Mouse (Mus musculus) embryonic facial prominence, embryonic 15.5 days (tissue): Measurements from ENCODE around the gene Tmed9. TPM values are rescaled to one million over a fixed set of nuclear protein-coding genes. Genes with fewer than 3 reads are reported as not detected.

Source experiments
- ATAC-seq: fragments of 200-750 bp; cut with Nextera tagmentation; 2 replicates; pipeline ENCODE4 v1.8.0; 2017; ENCODE audit warnings: low read depth, moderate TSS enrichment; ENCODE audit not compliant: insufficient number of reproducible peaks, low FRiP score, low TSS enrichment
- H3K27ac ChIP-seq: fragments of 300-500 bp; sonication (generic); replicated peaks from 2 replicates; pipeline ENCODE4 v1.5.1; 2015; ENCODE audit warnings: mild to moderate bottlenecking, inconsistent platforms
- H3K27me3 ChIP-seq: fragments of 300-500 bp; sonication (generic); 2 replicates; pipeline ENCODE4 v1.6.1; 2015; ENCODE audit warnings: inconsistent platforms
- H3K36me3 ChIP-seq: fragments of 300-500 bp; sonication (generic); 2 replicates; pipeline ENCODE4 v1.6.1; 2015; ENCODE audit warnings: mild to moderate bottlenecking, inconsistent platforms
- H3K4me1 ChIP-seq: fragments of 300-500 bp; sonication (generic); 2 replicates; pipeline ENCODE4 v1.6.1; 2015; ENCODE audit warnings: inconsistent platforms
- H3K4me2 ChIP-seq: fragments of 300-500 bp; sonication (generic); replicated peaks from 2 replicates; pipeline ENCODE4 v1.6.1; 2015; ENCODE audit warnings: mild to moderate bottlenecking, inconsistent platforms
- H3K4me3 ChIP-seq: fragments of 300-500 bp; sonication (generic); replicated peaks from 2 replicates; pipeline ENCODE4 v1.5.1; 2015; ENCODE audit warnings: mild to moderate bottlenecking, inconsistent platforms
- H3K9ac ChIP-seq: fragments of 300-500 bp; sonication (generic); 2 replicates; pipeline ENCODE4 v1.6.1; 2015; ENCODE audit warnings: inconsistent platforms
- H3K9me3 ChIP-seq: fragments of 300-500 bp; sonication (generic); replicated peaks from 2 replicates; pipeline ENCODE4 v1.6.1; 2016; ENCODE audit warnings: inconsistent platforms
- WGBS: fragments of 180-500 bp; shearing (Covaris S2); methylation state at CpG from one replicate; pipeline ENCODE4 v1.1.7; 2015; 5-methylcytosine and 5-hydroxymethylcytosine counted together
- polyA plus RNA-seq: library from polyadenylated mRNA; unstranded; fragments of >200 nt; fragmentation: Nextera tagmentation; extraction: Ambion mirVana; gene quantifications from 2 replicates; pipeline ENCODE4 v1.2.1, GENCODE M21; 2015

The Tmed9 gene
- 163 and 178 TPM in 2 replicates for polyA plus RNA-seq

DNA sequence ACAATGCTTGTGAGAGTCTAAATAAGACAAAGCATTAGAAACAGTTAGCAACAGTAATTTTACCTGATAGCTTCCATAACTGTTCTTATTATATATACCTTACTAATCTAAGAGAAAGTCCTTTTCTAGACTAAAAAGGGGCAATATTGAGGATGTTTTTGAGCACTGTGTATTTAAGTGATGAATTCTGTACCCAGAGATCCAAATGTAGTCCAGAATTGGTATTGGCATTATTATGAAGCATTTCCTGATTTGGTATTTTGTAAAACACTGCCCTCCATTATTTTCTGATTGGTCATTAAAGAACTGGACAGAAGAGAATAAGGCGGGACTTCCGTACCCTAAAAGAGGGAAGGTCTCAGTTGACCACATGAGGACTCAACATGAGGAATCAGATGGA is at the start of gene Tmed9:
Gene Tmed9, plus strand, starts transcription at position 301 of the 400 bp plus-strand sequence.
- no peaks in the 10 kb centered on the region for H3K9me3 ChIP-seq
- ATAC-seq: no peak
- H3K36me3 ChIP-seq: no peaks in the 10 kb centered on the region
- no peak within 1 kb of the TSS for H3K4me2 ChIP-seq
- H3K27me3 ChIP-seq: no peaks in the 10 kb centered on the region
- H3K4me1 ChIP-seq: peaks cover 18% of the 10 kb centered on the region
- WGBS: 95% methylated on average over 2 of the region's 2 CpGs
- no peak within 1 kb of the TSS for H3K4me3 ChIP-seq
- no peak within 1 kb of the TSS for H3K27ac ChIP-seq
- no peak within 1 kb of the TSS for H3K9ac ChIP-seq

GRCm38 (mm10) chr13:55523951-55524600 is 49.5 kb upstream of the Tmed9 start:
- ATAC-seq: no peak
- Histone ChIP-seq H3K9me3 (0 out of 2 replicates have a peak, but pooled peaks cover 2% of the 10 kb centered on the region), H3K36me3 (peaks cover under 1% of the 10 kb centered on the region; the same call in 1 of the 2 replicates)

GRCm38 (mm10) chr13:55525733-55526553 is 47.6 kb upstream of the Tmed9 start:
- Histone ChIP-seq H3K27ac (no peak overlapping the region), H3K9me3 (no peaks in the 10 kb centered on the region), H3K9ac (no peak overlapping the region), H3K36me3 (peaks cover 20% of the 10 kb centered on the region), H3K27me3 (no peaks in the 10 kb centered on the region), H3K4me3 (no peak overlapping the region), H3K4me1 (no peaks in the 10 kb centered on the region), H3K4me2 (no peak overlapping the region)
- 79% methylated on average over 16 of the region's 16 CpGs for WGBS
- no peak for ATAC-seq

More at GRCm38 (mm10) chr13:55523951-55524600, 49.5 kb upstream of the Tmed9 start:
- no peak overlapping the region for H3K27ac ChIP-seq
- WGBS: 86% methylated on average over 23 of the region's 23 CpGs
- no peak overlapping the region for H3K9ac ChIP-seq
- no peak overlapping the region for H3K4me2 ChIP-seq
- H3K4me1 ChIP-seq: no peaks in the 10 kb centered on the region
- H3K4me3 ChIP-seq: no peak overlapping the region
- H3K27me3 ChIP-seq: no peaks in the 10 kb centered on the region

DNA sequence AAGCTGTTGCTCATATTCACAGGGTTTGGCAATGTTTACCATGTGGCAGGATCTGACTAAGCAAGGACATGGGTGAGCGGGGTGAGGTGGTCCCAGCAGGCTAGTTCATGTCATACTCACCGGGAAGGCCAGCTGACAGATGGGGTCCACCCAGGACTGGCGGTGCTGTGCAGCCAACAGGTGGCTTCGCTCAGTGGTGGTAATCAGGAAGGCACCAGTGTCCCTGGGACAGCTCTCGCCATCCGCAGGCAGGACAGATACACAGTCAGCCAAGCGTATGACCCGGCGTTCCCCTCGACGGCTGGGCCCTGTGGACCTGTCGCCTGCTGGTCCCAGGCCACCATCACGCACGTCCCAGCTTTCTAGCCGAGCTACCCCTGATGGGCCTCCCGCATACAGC is 46.3 kb upstream of the Tmed9 start:
- H3K36me3 ChIP-seq: peaks cover 32% of the 10 kb centered on the region
- no peak for ATAC-seq
- no peak overlapping the region for H3K4me2 ChIP-seq
- H3K27ac ChIP-seq: no peak overlapping the region
- H3K9me3 ChIP-seq: no peaks in the 10 kb centered on the region
- no peak overlapping the region for H3K4me3 ChIP-seq
- H3K27me3 ChIP-seq: no peaks in the 10 kb centered on the region
- H3K4me1 ChIP-seq: no peaks in the 10 kb centered on the region
- WGBS: 94% methylated on average over 16 of the region's 16 CpGs
- H3K9ac ChIP-seq: no peak overlapping the region

GRCm38 (mm10) chr13:55527834-55528772 is 45.4 kb upstream of the Tmed9 start:
- Histone ChIP-seq H3K4me3 (no peak overlapping the region), H3K27me3 (no peaks in the 10 kb centered on the region), H3K4me1 (no peaks in the 10 kb centered on the region), H3K4me2 (no peak overlapping the region), H3K9me3 (no peaks in the 10 kb centered on the region), H3K36me3 (peaks cover 35% of the 10 kb centered on the region), H3K9ac (no peak overlapping the region), H3K27ac (no peak overlapping the region)
- ATAC-seq: no peak
- WGBS: 76% methylated on average over 18 of the region's 18 CpGs

- no peak for ATAC-seq
- H3K4me2 ChIP-seq: no peak within 1 kb of the TSS
- no peaks in the 10 kb centered on the region for H3K4me1 ChIP-seq
- peaks cover 47% of the 10 kb centered on the region for H3K36me3 ChIP-seq
- WGBS: 64% methylated on average over 8 of the region's 8 CpGs
- H3K9me3 ChIP-seq: no peaks in the 10 kb centered on the region
- no peak within 1 kb of the TSS for H3K9ac ChIP-seq
- H3K27ac ChIP-seq: no peak within 1 kb of the TSS
- no peak within 1 kb of the TSS for H3K4me3 ChIP-seq
- H3K27me3 ChIP-seq: no peaks in the 10 kb centered on the region
Observed at GRCm38 (mm10) chr13:55529198-55529915, 44.2 kb upstream of the Tmed9 start, which contains the start of gene Dok3. Gene Dok3, minus strand, starts transcription at chr13:55529296.

DNA sequence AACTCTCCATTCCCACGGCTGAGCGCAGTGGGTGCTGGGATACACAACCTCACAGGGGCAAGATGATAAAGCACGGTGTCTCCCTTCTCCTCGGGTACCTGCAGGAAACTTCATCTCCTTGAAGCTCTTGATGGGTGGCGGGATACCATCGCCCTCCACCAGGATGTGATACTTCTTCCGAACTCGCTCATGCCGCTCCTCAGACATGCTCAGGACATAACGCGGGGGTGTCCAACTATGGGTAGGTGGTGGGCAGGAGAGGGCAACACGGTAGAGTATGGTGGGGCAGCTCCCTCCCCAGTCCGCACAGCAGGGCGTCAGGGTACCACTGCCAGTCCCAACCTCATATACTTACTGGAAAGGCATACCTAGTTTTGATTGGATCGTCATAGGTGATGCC is 38.3 kb upstream of the Tmed9 start:
- peak overlapping the region; percentile 89 for H3K4me3 ChIP-seq
- H3K4me1 ChIP-seq: peaks cover 17% of the 10 kb centered on the region
- H3K9me3 ChIP-seq: no peaks in the 10 kb centered on the region
- H3K4me2 ChIP-seq: peak overlapping the region; percentile 91
- H3K9ac ChIP-seq: no peak overlapping the region
- H3K27ac ChIP-seq: no peak overlapping the region
- no peak for ATAC-seq
- H3K27me3 ChIP-seq: no peaks in the 10 kb centered on the region
- WGBS: 92% methylated on average over 15 of the region's 15 CpGs
- H3K36me3 ChIP-seq: peaks cover 72% of the 10 kb centered on the region

GRCm38 (mm10) chr13:55535796-55536193 is 37.7 kb upstream of the Tmed9 start:
- ATAC-seq: no peak
- Histone ChIP-seq H3K9me3 (no peaks in the 10 kb centered on the region), H3K27me3 (no peaks in the 10 kb centered on the region), H3K9ac (peak overlapping the region; percentile 92), H3K36me3 (peaks cover 72% of the 10 kb centered on the region), H3K27ac (0 out of 2 replicates have a peak overlapping the region, but pooled peaks have one; percentile 45), H3K4me3 (peak overlapping the region; percentile 89), H3K4me1 (peaks cover 17% of the 10 kb centered on the region), H3K4me2 (peak overlapping the region; percentile 91)
- 16% methylated on average over 17 of the region's 17 CpGs for WGBS

DNA sequence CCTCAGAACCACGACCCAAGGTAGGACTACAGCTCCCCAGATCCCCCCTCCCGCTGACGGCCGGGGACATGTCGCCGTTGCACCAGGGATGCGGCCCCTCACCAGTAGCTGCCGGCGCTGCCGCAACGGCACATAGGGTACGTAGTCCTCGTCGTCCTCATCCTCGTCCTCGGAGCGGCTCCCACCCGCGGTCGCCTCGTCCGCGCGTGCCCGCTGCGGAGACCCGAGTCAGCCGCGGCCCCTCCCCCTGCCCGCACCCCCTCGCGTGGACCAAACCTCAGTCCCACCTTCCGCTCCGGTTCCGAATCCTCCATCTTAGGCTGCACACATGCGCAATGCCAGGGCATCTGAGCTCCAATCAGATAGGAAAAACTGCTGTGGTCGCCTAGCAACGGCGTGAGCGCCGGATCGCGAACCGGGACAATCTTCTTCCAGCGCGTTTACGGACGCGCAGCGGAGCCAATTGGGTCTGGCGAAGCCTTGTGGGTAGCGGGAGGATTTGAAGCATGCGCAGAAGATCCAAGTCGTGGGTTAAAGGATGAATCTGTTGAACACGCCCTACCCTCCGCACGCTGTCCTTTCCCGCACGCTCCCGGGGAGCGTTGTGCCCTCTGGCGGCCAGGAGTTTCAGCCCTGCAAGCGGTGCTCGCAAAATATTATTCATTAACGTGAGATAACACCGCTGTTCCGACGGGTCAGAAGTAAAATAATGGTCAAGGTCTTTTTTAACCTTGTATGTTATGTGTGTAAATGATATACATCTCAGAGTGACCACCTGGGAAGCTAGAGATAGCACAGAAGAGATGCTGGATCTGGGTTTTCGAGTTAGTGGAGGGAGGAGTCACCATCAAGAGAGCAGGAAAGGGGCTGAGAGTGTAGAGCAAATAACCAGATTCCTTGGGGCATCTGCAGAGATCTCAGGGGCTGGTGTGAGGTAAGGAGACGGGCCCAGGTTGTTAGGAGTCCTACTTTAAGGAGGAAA is 37.0 kb upstream of the Tmed9 start, which contains the start of gene Ddx41:
Gene Ddx41, minus strand, starts transcription at position 465 of the 982 bp plus-strand sequence.
- Histone ChIP-seq H3K9ac (peak within 1 kb of the TSS; percentile 92), H3K4me1 (peaks cover 17% of the 10 kb centered on the region), H3K36me3 (peaks cover 72% of the 10 kb centered on the region), H3K27me3 (no peaks in the 10 kb centered on the region), H3K9me3 (no peaks in the 10 kb centered on the region), H3K4me2 (peak within 1 kb of the TSS; percentile 91), H3K27ac (peak within 1 kb of the TSS; percentile 45), H3K4me3 (peak within 1 kb of the TSS; percentile 89)
- WGBS: under 1% methylated on average over 70 of the region's 70 CpGs
- peak; percentile 96 for ATAC-seq
